Mouse (Mus musculus): ENCODE results near the gene Bco2. TPM values are rescaled to one million over a fixed set of nuclear protein-coding genes. Genes with fewer than 3 reads are reported as not detected.

Bco2 gene
- 0.86 and 2.2 TPM in 2 replicates for total RNA-seq (2017)

GRCm38 (mm10) chr9:50555094-50555446 is at the start of gene Bco2:
Gene Bco2 (minus strand): TSS chr9:50555181.
- ATAC-seq (ENCODE audit: extremely low read depth, insufficient number of reproducible peaks, low FRiP score, poor library complexity, severe bottlenecking) = no peak

GRCm38 (mm10) chr9:50604338-50604737 is 49.4 kb upstream of the Bco2 start:
- ATAC-seq (ENCODE audit: extremely low read depth, insufficient number of reproducible peaks, low FRiP score, poor library complexity, severe bottlenecking) = no peak

- no peak for ATAC-seq (ENCODE audit: extremely low read depth, insufficient number of reproducible peaks, low FRiP score, poor library complexity, severe bottlenecking)
These were observed 49.0 kb upstream of the Bco2 start for GRCm38 (mm10) chr9:50603998-50604324.

GRCm38 (mm10) chr9:50603189-50603997 is 48.4 kb upstream of the Bco2 start, which contains the start of the genes Sdhd and Timm8b:
Gene Sdhd (minus strand): TSS chr9:50603812.
Gene Timm8b (plus strand): TSS chr9:50603910.
- ATAC-seq (ENCODE audit: extremely low read depth, insufficient number of reproducible peaks, low FRiP score, poor library complexity, severe bottlenecking) = peak; percentile 96

GRCm38 (mm10) chr9:50602055-50602845 is 47.3 kb upstream of the Bco2 start:
- ATAC-seq (ENCODE audit: extremely low read depth, insufficient number of reproducible peaks, low FRiP score, poor library complexity, severe bottlenecking) = no peak

GRCm38 (mm10) chr9:50601536-50601935 is 46.6 kb upstream of the Bco2 start:
- no peak for ATAC-seq (ENCODE audit: extremely low read depth, insufficient number of reproducible peaks, low FRiP score, poor library complexity, severe bottlenecking)

- ATAC-seq (ENCODE audit: extremely low read depth, insufficient number of reproducible peaks, low FRiP score, poor library complexity, severe bottlenecking) = no peak
These were observed 42.0 kb upstream of the Bco2 start for GRCm38 (mm10) chr9:50596973-50597372.

- no peak for ATAC-seq (ENCODE audit: extremely low read depth, insufficient number of reproducible peaks, low FRiP score, poor library complexity, severe bottlenecking)
These were observed 39.9 kb upstream of the Bco2 start for GRCm38 (mm10) chr9:50594794-50595417.

- peak; percentile 45; the same call in 1 of the 2 replicates for ATAC-seq (ENCODE audit: extremely low read depth, insufficient number of reproducible peaks, low FRiP score, poor library complexity, severe bottlenecking)
These were observed 38.6 kb upstream of the Bco2 start for GRCm38 (mm10) chr9:50593544-50593943.

GRCm38 (mm10) chr9:50592955-50593354 is 38.0 kb upstream of the Bco2 start:
- ATAC-seq (ENCODE audit: extremely low read depth, insufficient number of reproducible peaks, low FRiP score, poor library complexity, severe bottlenecking) = peak; percentile 91

- ATAC-seq (ENCODE audit: extremely low read depth, insufficient number of reproducible peaks, low FRiP score, poor library complexity, severe bottlenecking) = peak; percentile 59
These were observed 36.0 kb upstream of the Bco2 start for GRCm38 (mm10) chr9:50590856-50591518.

- ATAC-seq (ENCODE audit: extremely low read depth, insufficient number of reproducible peaks, low FRiP score, poor library complexity, severe bottlenecking) = no peak
These were observed 32.0 kb upstream of the Bco2 start for GRCm38 (mm10) chr9:50586955-50587354.

GRCm38 (mm10) chr9:50585145-50585818 is 30.3 kb upstream of the Bco2 start:
- ATAC-seq (ENCODE audit: extremely low read depth, insufficient number of reproducible peaks, low FRiP score, poor library complexity, severe bottlenecking) = no peak

GRCm38 (mm10) chr9:50580370-50580769 is 25.4 kb upstream of the Bco2 start:
- ATAC-seq (ENCODE audit: extremely low read depth, insufficient number of reproducible peaks, low FRiP score, poor library complexity, severe bottlenecking) = no peak

- ATAC-seq (ENCODE audit: extremely low read depth, insufficient number of reproducible peaks, low FRiP score, poor library complexity, severe bottlenecking) = no peak
These were observed 14.9 kb upstream of the Bco2 start for GRCm38 (mm10) chr9:50569599-50570525.

- no peak for ATAC-seq (ENCODE audit: extremely low read depth, insufficient number of reproducible peaks, low FRiP score, poor library complexity, severe bottlenecking)
These were observed 12.9 kb upstream of the Bco2 start for GRCm38 (mm10) chr9:50567881-50568280.

GRCm38 (mm10) chr9:50567372-50567771 is 12.4 kb upstream of the Bco2 start:
- ATAC-seq (ENCODE audit: extremely low read depth, insufficient number of reproducible peaks, low FRiP score, poor library complexity, severe bottlenecking) = no peak

GRCm38 (mm10) chr9:50565940-50566339 is 11.0 kb upstream of the Bco2 start:
- ATAC-seq (ENCODE audit: extremely low read depth, insufficient number of reproducible peaks, low FRiP score, poor library complexity, severe bottlenecking) = no peak

Data from neutrophil, adult 5-6 weeks (primary cell).